Mouse (Mus musculus): ENCODE data around the gene Dcaf4. TPM values are rescaled to one million over a fixed set of nuclear protein-coding genes. Genes with fewer than 3 reads are reported as not detected.

Dcaf4 gene
- polyA plus RNA-seq, 1 experiment from 2014 or later, result 27.4 TPM

- no peaks in the 10 kb centered on the region; the same call in 1 of the 2 replicates for H3K27me3 ChIP-seq
- ATAC-seq (ENCODE audit: low FRiP score, low read depth), result no peak
Observed at GRCm38 (mm10) chr12:83497959-83498358, 22.3 kb upstream of the Dcaf4 start.

GRCm38 (mm10) chr12:83499256-83499655 is 21.0 kb upstream of the Dcaf4 start:
- Histone ChIP-seq H3K4me2 (replicated peaks) (no peak overlapping the region), H3K9ac (replicated peaks) (no peak overlapping the region), H3K36me3 (no peaks in the 10 kb centered on the region), H3K9me3 (no peaks in the 10 kb centered on the region), H3K4me3 (no peak overlapping the region), H3K27me3 (no peaks in the 10 kb centered on the region; the same call in 1 of the 2 replicates), H3K4me1 (no peaks in the 10 kb centered on the region), H3K27ac (replicated peaks) (no peak overlapping the region)
- WGBS, result 68% methylated on average over 5 of the region's 5 CpGs
- no peak for ATAC-seq (ENCODE audit: low FRiP score, low read depth)

More at GRCm38 (mm10) chr12:83497959-83498358, 22.3 kb upstream of the Dcaf4 start:
- Histone ChIP-seq H3K27ac (replicated peaks) (no peak overlapping the region), H3K9ac (replicated peaks) (no peak overlapping the region), H3K4me2 (replicated peaks) (no peak overlapping the region), H3K4me3 (no peak overlapping the region), H3K9me3 (no peaks in the 10 kb centered on the region), H3K36me3 (no peaks in the 10 kb centered on the region), H3K4me1 (no peaks in the 10 kb centered on the region)
- WGBS, result 78% methylated on average over 3 of the region's 3 CpGs

GRCm38 (mm10) chr12:83502190-83502589 is 18.1 kb upstream of the Dcaf4 start:
- H3K4me1 ChIP-seq, result no peaks in the 10 kb centered on the region
- 8% methylated on average over 9 of the region's 9 CpGs for WGBS
- ATAC-seq (ENCODE audit: low FRiP score, low read depth), result no peak
- H3K27me3 ChIP-seq, result no peaks in the 10 kb centered on the region; the same call in 1 of the 2 replicates
- H3K27ac ChIP-seq (replicated peaks), result no peak overlapping the region
- no peak overlapping the region for H3K4me3 ChIP-seq
- no peaks in the 10 kb centered on the region for H3K9me3 ChIP-seq
- no peak overlapping the region for H3K9ac ChIP-seq (replicated peaks)
- H3K36me3 ChIP-seq, result no peaks in the 10 kb centered on the region
- H3K4me2 ChIP-seq (replicated peaks), result no peak overlapping the region

GRCm38 (mm10) chr12:83506543-83506942 is 13.7 kb upstream of the Dcaf4 start:
- Histone ChIP-seq H3K4me3 (no peak overlapping the region), H3K4me2 (replicated peaks) (no peak overlapping the region), H3K27ac (replicated peaks) (no peak overlapping the region), H3K36me3 (no peaks in the 10 kb centered on the region), H3K27me3 (no peaks in the 10 kb centered on the region; the same call in 1 of the 2 replicates), H3K9ac (replicated peaks) (no peak overlapping the region), H3K9me3 (no peaks in the 10 kb centered on the region), H3K4me1 (no peaks in the 10 kb centered on the region)
- 82% methylated on average over 10 of the region's 10 CpGs for WGBS
- ATAC-seq (ENCODE audit: low FRiP score, low read depth), result no peak

GRCm38 (mm10) chr12:83510586-83510985 is 9.7 kb upstream of the Dcaf4 start:
- no peak for ATAC-seq (ENCODE audit: low FRiP score, low read depth)
- Histone ChIP-seq H3K27ac (replicated peaks) (no peak overlapping the region), H3K9me3 (no peaks in the 10 kb centered on the region), H3K4me1 (0 out of 2 replicates have a peak, but pooled peaks cover 11% of the 10 kb centered on the region), H3K4me3 (no peak overlapping the region), H3K36me3 (no peaks in the 10 kb centered on the region), H3K27me3 (no peaks in the 10 kb centered on the region), H3K9ac (replicated peaks) (no peak overlapping the region), H3K4me2 (replicated peaks) (no peak overlapping the region)
- WGBS, result 85% methylated on average over 5 of the region's 5 CpGs

GRCm38 (mm10) chr12:83512783-83513182 is 7.5 kb upstream of the Dcaf4 start:
- no peaks in the 10 kb centered on the region for H3K9me3 ChIP-seq
- H3K4me3 ChIP-seq, result no peak overlapping the region
- ATAC-seq (ENCODE audit: low FRiP score, low read depth), result no peak
- no peaks in the 10 kb centered on the region for H3K27me3 ChIP-seq
- 60% methylated on average over 4 of the region's 4 CpGs for WGBS
- peak overlapping the region; percentile 39; the same call in 1 of the 2 replicates for H3K27ac ChIP-seq (replicated peaks)
- no peak overlapping the region for H3K9ac ChIP-seq (replicated peaks)
- H3K36me3 ChIP-seq, result no peaks in the 10 kb centered on the region
- H3K4me1 ChIP-seq, result 0 out of 2 replicates have a peak, but pooled peaks cover 11% of the 10 kb centered on the region
- no peak overlapping the region for H3K4me2 ChIP-seq (replicated peaks)

GRCm38 (mm10) chr12:83513185-83513584 is 7.1 kb upstream of the Dcaf4 start:
- Histone ChIP-seq H3K36me3 (no peaks in the 10 kb centered on the region), H3K27me3 (no peaks in the 10 kb centered on the region), H3K4me2 (replicated peaks) (no peak overlapping the region), H3K4me1 (0 out of 2 replicates have a peak, but pooled peaks cover 11% of the 10 kb centered on the region), H3K27ac (replicated peaks) (peak overlapping the region; percentile 39), H3K9me3 (no peaks in the 10 kb centered on the region), H3K4me3 (no peak overlapping the region), H3K9ac (replicated peaks) (no peak overlapping the region)
- WGBS, result 47% methylated on average over 5 of the region's 5 CpGs
- no peak for ATAC-seq (ENCODE audit: low FRiP score, low read depth)

GRCm38 (mm10) chr12:83514216-83514615 is 6.0 kb upstream of the Dcaf4 start:
- no peaks in the 10 kb centered on the region for H3K9me3 ChIP-seq
- H3K4me1 ChIP-seq, result 0 out of 2 replicates have a peak, but pooled peaks cover 11% of the 10 kb centered on the region
- H3K9ac ChIP-seq (replicated peaks), result no peak overlapping the region
- H3K4me2 ChIP-seq (replicated peaks), result no peak overlapping the region
- no peaks in the 10 kb centered on the region for H3K27me3 ChIP-seq
- 70% methylated on average over 4 of the region's 4 CpGs for WGBS
- H3K36me3 ChIP-seq, result no peaks in the 10 kb centered on the region
- ATAC-seq (ENCODE audit: low FRiP score, low read depth), result no peak
- no peak overlapping the region for H3K27ac ChIP-seq (replicated peaks)
- no peak overlapping the region for H3K4me3 ChIP-seq

GRCm38 (mm10) chr12:83517580-83517979 is 2.7 kb upstream of the Dcaf4 start:
- Histone ChIP-seq H3K9ac (replicated peaks) (no peak overlapping the region), H3K4me3 (no peak overlapping the region), H3K27ac (replicated peaks) (no peak overlapping the region), H3K4me1 (peaks cover 20% of the 10 kb centered on the region), H3K9me3 (no peaks in the 10 kb centered on the region), H3K27me3 (0 out of 2 replicates have a peak, but pooled peaks cover 4% of the 10 kb centered on the region), H3K4me2 (replicated peaks) (no peak overlapping the region), H3K36me3 (no peaks in the 10 kb centered on the region)
- WGBS, result 89% methylated on average over 3 of the region's 3 CpGs
- no peak for ATAC-seq (ENCODE audit: low FRiP score, low read depth)

GRCm38 (mm10) chr12:83521083-83521482 is 817 bp downstream of the Dcaf4 start:
- H3K4me3 ChIP-seq, result peak overlapping the region; percentile 74
- H3K4me2 ChIP-seq (replicated peaks), result peak overlapping the region; percentile 73
- H3K27me3 ChIP-seq, result 0 out of 2 replicates have a peak, but pooled peaks cover 4% of the 10 kb centered on the region
- peak overlapping the region; percentile 72; the same call in 1 of the 2 replicates for H3K9ac ChIP-seq (replicated peaks)
- H3K4me1 ChIP-seq, result peaks cover 14% of the 10 kb centered on the region
- no peak overlapping the region for H3K27ac ChIP-seq (replicated peaks)
- no peaks in the 10 kb centered on the region for H3K9me3 ChIP-seq
- no peak for ATAC-seq (ENCODE audit: low FRiP score, low read depth)
- no peaks in the 10 kb centered on the region for H3K36me3 ChIP-seq
- WGBS, result 51% methylated on average over 8 of the region's 8 CpGs

GRCm38 (mm10) chr12:83523056-83523455 is 2.8 kb downstream of the Dcaf4 start:
- H3K9ac ChIP-seq (replicated peaks), result no peak overlapping the region
- H3K27me3 ChIP-seq, result 0 out of 2 replicates have a peak, but pooled peaks cover 4% of the 10 kb centered on the region
- 83% methylated on average over 6 of the region's 6 CpGs for WGBS
- H3K9me3 ChIP-seq, result no peaks in the 10 kb centered on the region
- H3K4me3 ChIP-seq, result no peak overlapping the region
- no peak for ATAC-seq (ENCODE audit: low FRiP score, low read depth)
- H3K4me1 ChIP-seq, result peaks cover 14% of the 10 kb centered on the region
- no peak overlapping the region for H3K4me2 ChIP-seq (replicated peaks)
- no peaks in the 10 kb centered on the region for H3K36me3 ChIP-seq
- no peak overlapping the region for H3K27ac ChIP-seq (replicated peaks)

GRCm38 (mm10) chr12:83523892-83524291 is 3.6 kb downstream of the Dcaf4 start:
- Histone ChIP-seq H3K36me3 (no peaks in the 10 kb centered on the region), H3K4me1 (peaks cover 14% of the 10 kb centered on the region), H3K27ac (replicated peaks) (no peak overlapping the region), H3K27me3 (0 out of 2 replicates have a peak, but pooled peaks cover 4% of the 10 kb centered on the region), H3K4me2 (replicated peaks) (no peak overlapping the region), H3K9ac (replicated peaks) (no peak overlapping the region), H3K9me3 (no peaks in the 10 kb centered on the region), H3K4me3 (no peak overlapping the region)
- no peak for ATAC-seq (ENCODE audit: low FRiP score, low read depth)
- 79% methylated on average over 4 of the region's 4 CpGs for WGBS

GRCm38 (mm10) chr12:83524329-83524728 is 4.1 kb downstream of the Dcaf4 start:
- Histone ChIP-seq H3K36me3 (no peaks in the 10 kb centered on the region), H3K27ac (replicated peaks) (no peak overlapping the region), H3K9ac (replicated peaks) (no peak overlapping the region), H3K9me3 (no peaks in the 10 kb centered on the region), H3K4me2 (replicated peaks) (no peak overlapping the region), H3K4me1 (peaks cover 14% of the 10 kb centered on the region), H3K4me3 (no peak overlapping the region), H3K27me3 (0 out of 2 replicates have a peak, but pooled peaks cover 3% of the 10 kb centered on the region)
- 81% methylated on average over 5 of the region's 5 CpGs for WGBS
- ATAC-seq (ENCODE audit: low FRiP score, low read depth), result no peak

All from midbrain, embryonic 12.5 days (tissue).